8 mouse cellular contexts compared by ENCODE assay signal in the genomic region with DNA sequence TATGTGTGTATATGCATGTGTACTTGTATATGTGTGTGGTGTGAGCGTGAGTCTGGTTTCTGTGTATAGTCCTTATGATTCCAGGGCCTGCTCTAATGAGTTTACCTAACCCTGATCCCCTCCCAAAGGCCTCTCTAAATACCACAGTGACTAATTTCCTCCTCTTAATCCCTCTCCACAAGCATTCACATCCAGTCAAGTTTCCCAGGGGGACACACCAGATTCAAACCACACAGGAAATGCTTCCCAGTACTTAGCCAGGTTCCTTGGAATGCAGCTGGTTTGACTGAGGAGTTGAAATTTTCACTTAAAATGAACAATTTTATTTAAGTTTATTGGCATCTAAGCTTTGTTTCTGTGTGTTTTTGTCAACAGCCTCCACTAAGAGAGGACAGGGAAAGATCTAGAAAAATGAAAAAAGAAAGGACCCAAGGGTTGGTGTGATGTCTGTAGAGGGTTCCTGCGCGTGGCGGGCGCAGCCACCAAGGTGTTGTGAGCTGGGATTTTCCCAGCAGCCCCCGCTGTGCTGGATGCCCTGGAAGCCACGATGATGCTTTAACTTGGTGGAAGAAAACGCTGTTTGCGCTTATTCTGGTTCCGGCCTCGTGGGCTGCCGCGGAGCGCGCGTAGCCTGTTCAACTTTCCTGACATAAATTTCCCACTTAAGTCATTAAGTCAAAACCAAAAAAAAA. TPM values are rescaled to one million over a fixed set of nuclear protein-coding genes. Genes with fewer than 3 reads are reported as not detected.
DNase-seq lines count a peak whose midpoint lies in the region; TF ChIP-seq lines count a peak whose summit lies in the region.

No protein-coding gene starts in this region.

- no peaks in the 10 kb centered on the region for H3K27me3 ChIP-seq in testis, adult 2 months (ENCODE audit: control insufficient read depth, insufficient read depth, low read length)
- no peaks in the 10 kb centered on the region for H3K27me3 ChIP-seq in myocyte (ENCODE audit: control insufficient read depth, insufficient read depth, insufficient read length)

- H3K27ac ChIP-seq in testis, adult 2 months (ENCODE audit: control insufficient read depth, insufficient read depth, low read depth, low read length), result no peak overlapping the region

- peak overlapping the region; percentile 97 for H3K4me2 ChIP-seq in myocyte (ENCODE audit: low read depth)

- TF ChIP-seq POLR2A in testis, adult 2 months (IDR thresholded peaks at IDR 0.05; ENCODE audit: control insufficient read depth, low read depth, low read length), result no peak
- no peak for TF ChIP-seq POLR2A in myocyte (IDR thresholded peaks at IDR 0.05; ENCODE audit: insufficient read length, low read depth)

- peak; percentile 11 for DNase-seq in adrenal gland, adult 2 months
- no peak for DNase-seq in adrenal gland, postnatal 36 days
- DNase-seq in testis, postnatal 10 days (ENCODE audit: low spot score), result no peak
- peak; percentile 3 for DNase-seq in hindlimb bud, embryonic 11.5 days (ENCODE audit: extremely low spot score, low read depth, low spot score)
- no peak for DNase-seq in adrenal gland, adult 18-20 months (ENCODE audit: low spot score in 2 of 2)
- DNase-seq in spleen, postnatal 36 days (ENCODE audit: low spot score in 2 of 2), result no peak

- no peak for TF ChIP-seq CTCF in testis, adult 2 months (IDR thresholded peaks at IDR 0.05; ENCODE audit: control insufficient read depth, insufficient read depth, insufficient replicate concordance, low read depth, low read length)

- H3ac ChIP-seq in myocyte (ENCODE audit: control insufficient read depth, insufficient read length), result no peak overlapping the region

- H3K4me1 ChIP-seq in testis, adult 2 months (ENCODE audit: control insufficient read depth, insufficient read depth, low read length), result peaks cover 4% of the 10 kb centered on the region

- no peaks in the 10 kb centered on the region for H3K79me2 ChIP-seq in myocyte (ENCODE audit: control insufficient read depth, insufficient read depth)

- peak overlapping the region; percentile 73 for H3K4me3 ChIP-seq in testis, adult 2 months (ENCODE audit: control insufficient read depth, low read depth, low read length)
- H3K4me3 ChIP-seq in myocyte, result peak overlapping the region; percentile 6

- H3K36me3 ChIP-seq in testis, adult 2 months (ENCODE audit: control insufficient read depth, insufficient read depth, low read length), result no peaks in the 10 kb centered on the region
- no peaks in the 10 kb centered on the region for H3K36me3 ChIP-seq in myocyte (ENCODE audit: control insufficient read depth, insufficient read depth)

TF ChIP-seq in myocyte, 11 proteins besides CTCF, POLR2A, EP300 and RAD21:
- TF ChIP-seq REST (IDR thresholded peaks at IDR 0.05; ENCODE audit: insufficient read depth, insufficient read length) (no peak), POLR2AphosphoS2 (IDR thresholded peaks at IDR 0.05; ENCODE audit: insufficient read length, low read depth) (no peak), CEBPB (IDR thresholded peaks at IDR 0.05; ENCODE audit: insufficient read depth, poor library complexity, severe bottlenecking) (no peak), MYOD1 (IDR thresholded peaks at IDR 0.05; ENCODE audit: control insufficient read depth in 1 of 3, insufficient read length in 2 of 3, low read depth in 2 of 3) (no peak), USF1 (IDR thresholded peaks at IDR 0.05; ENCODE audit: low read depth) (no peak), E2F4 (IDR thresholded peaks at IDR 0.05; ENCODE audit: insufficient read depth) (no peak), SRF (IDR thresholded peaks at IDR 0.05; ENCODE audit: control insufficient read depth, insufficient read length, low read depth) (no peak), TCF3 (IDR thresholded peaks at IDR 0.05; ENCODE audit: insufficient read length, low read depth) (no peak), MYOG (IDR thresholded peaks at IDR 0.05; ENCODE audit: control insufficient read depth in 1 of 3, insufficient read depth in 1 of 3, insufficient read length in 2 of 3, low read depth in 2 of 3) (no peak), TCF12 (IDR thresholded peaks at IDR 0.05; ENCODE audit: insufficient read depth, poor library complexity, severe bottlenecking) (no peak), MAX (IDR thresholded peaks at IDR 0.05; ENCODE audit: low read depth) (no peak)
TF ChIP-seq in myocyte: peak in this region for 0.

RNA-seq across cellular contexts. Expression of a gene that starts 22.5 kb away (rescaled TPM):
- under 1 TPM; 0.52 to 0.76 TPM for total RNA-seq in adrenal gland, adult 2 months (2021)
- polyA plus RNA-seq in adrenal gland, adult 2 months (2012; rRNA removed), result 1.9 and 2.4 TPM in 2 replicates
- total RNA-seq in adrenal gland, postnatal 36 days (2021), result under 1 TPM; 0.43 to 0.56 TPM
- 0.10 TPM in 1 of 2 replicates, not detected in the other for polyA plus RNA-seq in testis, adult 2 months (2012; rRNA removed)
- polyA plus RNA-seq in myocyte (2012; fragmentation: generic; extraction: Trizol), result 0.59 TPM
- under 1 TPM; 0.40 to 0.74 TPM for total RNA-seq in adrenal gland, adult 18-20 months (2021)

RNA-seq across cellular contexts. Expression of a gene that starts 28.9 kb away (rescaled TPM):
- total RNA-seq in adrenal gland, adult 2 months (2021), result 100 to 1,000 TPM in 1 of 2 experiments, 10 to 100 TPM in 1; 49.6 to 142 TPM
- polyA plus RNA-seq in adrenal gland, adult 2 months (2012; rRNA removed), result 76.2 and 114 TPM in 2 replicates
- total RNA-seq in adrenal gland, postnatal 36 days (2021), result 100 to 1,000 TPM in 1 of 2 experiments, 10 to 100 TPM in 1; 46.6 to 119 TPM
- polyA plus RNA-seq in testis, adult 2 months (2012; rRNA removed), result 3.3 and 4.5 TPM in 2 replicates
- polyA plus RNA-seq in myocyte (2012; fragmentation: generic; extraction: Trizol), result 10.7 TPM
- 100 to 1,000 TPM in 1 of 2 experiments, 10 to 100 TPM in 1; 39.6 to 199 TPM for total RNA-seq in adrenal gland, adult 18-20 months (2021)

Comparison
In these comparisons a context has a peak if more than half of its experiments do, and no peak if none do; other contexts are left out.
1. DNase-seq: peak in adrenal gland, adult 2 months (single experiment) and hindlimb bud, embryonic 11.5 days (single experiment); none in adrenal gland, postnatal 36 days (0 of 2), testis, postnatal 10 days (single experiment), adrenal gland, adult 18-20 months (0 of 2) and spleen, postnatal 36 days (0 of 2).